Mouse (Mus musculus) midbrain, embryonic 10.5 days (tissue): ENCODE results near the gene Ap5b1. TPM values are rescaled to one million over a fixed set of nuclear protein-coding genes. Genes with fewer than 3 reads are reported as not detected.

Experiments
- DNase-seq: peaks from one replicate; pipeline ENCODE4 v3.0.0-alpha.2; 2017; ENCODE audit warnings: low spot score
- H3K27ac ChIP-seq: fragments of 300-500 bp; sonication (generic); replicated peaks from 2 replicates; pipeline ENCODE4 v1.5.1; 2016; ENCODE audit warnings: mild to moderate bottlenecking
- H3K27me3 ChIP-seq: fragments of 300-500 bp; sonication (generic); 2 replicates; pipeline ENCODE4 v1.6.1; 2016; ENCODE audit warnings: low read depth, mild to moderate bottlenecking; ENCODE audit not compliant: poor library complexity, severe bottlenecking
- H3K36me3 ChIP-seq: fragments of 300-500 bp; sonication (generic); 2 replicates; pipeline ENCODE4 v1.6.1; 2016; ENCODE audit warnings: mild to moderate bottlenecking, moderate library complexity
- H3K4me1 ChIP-seq: fragments of 300-500 bp; sonication (generic); 2 replicates; pipeline ENCODE4 v1.6.1; 2016
- H3K4me3 ChIP-seq: fragments of 300-500 bp; sonication (generic); 2 replicates; pipeline ENCODE4 v1.5.1; 2016; ENCODE audit warnings: mild to moderate bottlenecking, moderate library complexity
- H3K9me3 ChIP-seq: fragments of 300-500 bp; sonication (generic); replicated peaks from 2 replicates; pipeline ENCODE4 v1.6.1; 2016; ENCODE audit warnings: mild to moderate bottlenecking
- WGBS: fragments of 180-500 bp; shearing (Covaris S2); methylation state at CpG from one replicate; pipeline ENCODE4 v1.1.7; 2016; 5-methylcytosine and 5-hydroxymethylcytosine counted together
- polyA plus RNA-seq: library from polyadenylated mRNA; unstranded; fragments of >200 nt; fragmentation: Nextera tagmentation; extraction: Ambion mirVana; gene quantifications from 2 replicates; pipeline ENCODE4 v1.2.1, GENCODE M21; 2016

Gene Ap5b1
- polyA plus RNA-seq, 1 experiment from 2014 or later = 1.6 TPM

DNA sequence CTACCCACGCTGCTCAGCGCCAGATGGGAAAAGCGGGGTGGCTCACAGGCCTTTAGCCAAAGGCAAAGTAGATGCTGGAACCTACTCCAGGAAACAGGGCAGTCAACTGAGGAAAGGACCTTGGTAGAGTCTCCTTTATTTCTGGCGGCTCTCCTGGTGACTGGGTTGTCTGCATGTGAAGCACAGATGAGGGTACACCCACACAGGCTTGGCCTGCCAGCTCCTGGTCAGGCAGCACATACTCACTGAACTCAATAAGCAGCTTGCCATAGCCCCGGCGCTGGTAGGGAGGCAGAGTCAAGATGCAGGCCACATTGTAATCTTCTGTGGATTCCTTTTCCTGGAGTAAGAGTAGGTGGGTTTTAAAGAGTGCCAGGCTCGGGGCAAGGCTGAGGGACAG lies 37.3 kb downstream of the Ap5b1 start:
- Histone ChIP-seq H3K4me1 (peaks cover 46% of the 10 kb centered on the region), H3K36me3 (peaks cover 63% of the 10 kb centered on the region), H3K9me3 (no peaks in the 10 kb centered on the region), H3K27me3 (no peaks in the 10 kb centered on the region), H3K4me3 (no peak overlapping the region), H3K27ac (no peak overlapping the region)
- no peak for DNase-seq
- 95% methylated on average over 7 of the region's 7 CpGs for WGBS

DNA sequence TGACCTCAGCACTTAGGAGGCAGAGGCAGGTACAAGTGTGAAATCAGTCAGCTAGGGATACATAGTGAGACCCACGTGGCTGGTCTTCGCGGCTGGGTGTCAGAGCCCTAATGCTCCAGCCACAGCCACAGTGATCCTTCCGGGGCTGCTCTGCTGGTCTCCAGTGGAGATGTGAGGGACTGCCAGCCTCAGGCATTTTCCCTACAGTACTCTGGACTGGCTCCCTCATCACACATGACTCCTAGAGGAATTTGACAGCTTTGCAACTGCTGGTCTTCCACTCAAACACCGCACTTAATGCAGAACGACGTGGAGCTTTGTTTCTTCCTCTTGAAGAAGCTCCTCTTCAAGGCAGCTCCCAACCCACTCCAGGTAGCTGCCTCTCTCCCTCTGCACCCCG lies 38.4 kb downstream of the Ap5b1 start:
- Histone ChIP-seq H3K9me3 (no peaks in the 10 kb centered on the region), H3K4me3 (0 out of 2 replicates have a peak overlapping the region, but pooled peaks have one; percentile 3), H3K27ac (no peak overlapping the region), H3K27me3 (no peaks in the 10 kb centered on the region), H3K36me3 (peaks cover 63% of the 10 kb centered on the region), H3K4me1 (peaks cover 56% of the 10 kb centered on the region)
- WGBS = 87% methylated on average over 8 of the region's 8 CpGs
- no peak for DNase-seq

DNA sequence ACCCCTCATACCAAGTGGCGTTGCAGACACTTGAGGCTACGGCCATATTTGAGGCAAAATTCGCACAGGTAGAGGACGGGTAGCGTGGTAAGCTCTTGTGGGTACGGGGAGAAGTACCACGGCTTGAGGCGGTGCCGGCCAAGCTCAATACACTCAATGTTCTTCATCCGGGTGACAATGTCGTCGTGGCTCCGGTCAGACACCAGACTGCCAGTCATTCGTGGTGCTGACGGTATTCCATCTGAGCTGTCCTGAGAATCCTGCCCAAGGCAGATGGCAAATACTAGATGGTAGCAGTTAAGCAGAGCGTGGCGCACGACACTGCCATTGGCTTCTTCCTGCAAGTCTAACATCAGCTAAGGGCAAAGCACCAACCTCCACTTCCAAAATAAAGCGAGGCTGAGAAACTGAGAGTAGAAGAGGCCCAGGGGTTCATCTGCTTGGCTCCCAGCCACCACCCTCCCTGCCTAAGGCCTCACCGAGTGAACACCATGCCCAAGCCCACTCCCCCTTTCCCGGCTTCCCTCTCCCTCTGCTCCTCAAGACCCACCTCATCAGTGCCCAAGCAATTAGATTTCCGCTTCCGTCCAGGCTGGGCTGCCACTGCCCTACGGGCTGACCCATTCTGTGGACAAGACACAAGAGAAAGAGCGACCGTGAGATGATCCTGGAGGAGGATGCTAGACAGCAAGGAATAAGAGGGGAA lies 40.0 kb downstream of the Ap5b1 start:
- H3K27ac ChIP-seq = no peak overlapping the region
- no peaks in the 10 kb centered on the region for H3K9me3 ChIP-seq
- peaks cover 45% of the 10 kb centered on the region for H3K4me1 ChIP-seq
- 96% methylated on average over 26 of the region's 26 CpGs for WGBS
- peaks cover 63% of the 10 kb centered on the region for H3K36me3 ChIP-seq
- no peaks in the 10 kb centered on the region for H3K27me3 ChIP-seq
- H3K4me3 ChIP-seq = peak overlapping the region; percentile 75; the same call in 1 of the 2 replicates
- no peak for DNase-seq

DNA sequence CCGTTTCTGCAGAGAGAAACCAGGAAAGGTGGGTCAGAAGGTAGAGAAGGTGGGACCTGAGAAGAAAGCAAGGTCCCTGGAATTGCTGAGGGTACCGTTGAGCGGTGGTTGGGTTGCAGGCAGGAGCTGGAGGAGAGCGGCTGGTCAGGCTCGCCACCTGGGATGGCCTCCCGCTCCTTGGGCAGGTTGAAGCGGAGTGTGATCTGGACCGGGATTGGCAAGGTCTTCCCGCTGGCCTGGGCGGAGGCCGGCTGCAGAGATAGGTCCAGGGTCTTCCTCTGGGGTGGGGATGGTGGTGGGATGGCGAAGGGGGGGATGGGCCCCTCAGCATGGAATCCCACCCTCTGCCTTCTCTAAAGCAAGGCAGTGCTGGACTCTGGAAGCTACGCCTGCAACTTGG lies 40.9 kb downstream of the Ap5b1 start:
- H3K27me3 ChIP-seq = no peaks in the 10 kb centered on the region
- H3K36me3 ChIP-seq = peaks cover 54% of the 10 kb centered on the region
- no peak for DNase-seq
- peaks cover 36% of the 10 kb centered on the region for H3K4me1 ChIP-seq
- WGBS = 95% methylated on average over 13 of the region's 13 CpGs
- peak overlapping the region; percentile 75 for H3K4me3 ChIP-seq
- no peaks in the 10 kb centered on the region for H3K9me3 ChIP-seq
- peak overlapping the region; percentile 99 for H3K27ac ChIP-seq

DNA sequence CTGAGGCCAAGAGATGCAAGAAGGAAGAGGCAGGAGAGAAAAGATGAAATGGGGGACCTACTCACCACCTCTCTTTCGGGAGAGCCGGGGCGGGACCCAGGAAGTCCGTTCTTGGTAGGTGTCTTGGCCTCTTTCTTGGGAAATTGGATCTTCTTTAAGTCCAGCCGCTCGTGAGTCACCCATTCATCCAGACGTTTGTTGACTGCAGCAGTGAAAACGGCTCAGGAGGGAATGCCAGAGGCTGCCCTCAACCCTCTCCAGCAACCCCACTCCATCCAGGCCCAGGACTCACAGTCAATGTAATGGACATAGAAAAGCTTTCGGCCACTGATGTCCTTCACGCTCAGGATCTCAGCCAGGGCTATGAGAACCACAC lies 41.3 kb downstream of the Ap5b1 start:
- H3K4me3 ChIP-seq = peak overlapping the region; percentile 75
- no peaks in the 10 kb centered on the region for H3K9me3 ChIP-seq
- H3K27ac ChIP-seq = peak overlapping the region; percentile 99
- H3K27me3 ChIP-seq = 0 out of 2 replicates have a peak, but pooled peaks cover 4% of the 10 kb centered on the region
- 71% methylated on average over 10 of the region's 10 CpGs for WGBS
- H3K4me1 ChIP-seq = peaks cover 32% of the 10 kb centered on the region
- no peak for DNase-seq
- peaks cover 50% of the 10 kb centered on the region for H3K36me3 ChIP-seq

DNA sequence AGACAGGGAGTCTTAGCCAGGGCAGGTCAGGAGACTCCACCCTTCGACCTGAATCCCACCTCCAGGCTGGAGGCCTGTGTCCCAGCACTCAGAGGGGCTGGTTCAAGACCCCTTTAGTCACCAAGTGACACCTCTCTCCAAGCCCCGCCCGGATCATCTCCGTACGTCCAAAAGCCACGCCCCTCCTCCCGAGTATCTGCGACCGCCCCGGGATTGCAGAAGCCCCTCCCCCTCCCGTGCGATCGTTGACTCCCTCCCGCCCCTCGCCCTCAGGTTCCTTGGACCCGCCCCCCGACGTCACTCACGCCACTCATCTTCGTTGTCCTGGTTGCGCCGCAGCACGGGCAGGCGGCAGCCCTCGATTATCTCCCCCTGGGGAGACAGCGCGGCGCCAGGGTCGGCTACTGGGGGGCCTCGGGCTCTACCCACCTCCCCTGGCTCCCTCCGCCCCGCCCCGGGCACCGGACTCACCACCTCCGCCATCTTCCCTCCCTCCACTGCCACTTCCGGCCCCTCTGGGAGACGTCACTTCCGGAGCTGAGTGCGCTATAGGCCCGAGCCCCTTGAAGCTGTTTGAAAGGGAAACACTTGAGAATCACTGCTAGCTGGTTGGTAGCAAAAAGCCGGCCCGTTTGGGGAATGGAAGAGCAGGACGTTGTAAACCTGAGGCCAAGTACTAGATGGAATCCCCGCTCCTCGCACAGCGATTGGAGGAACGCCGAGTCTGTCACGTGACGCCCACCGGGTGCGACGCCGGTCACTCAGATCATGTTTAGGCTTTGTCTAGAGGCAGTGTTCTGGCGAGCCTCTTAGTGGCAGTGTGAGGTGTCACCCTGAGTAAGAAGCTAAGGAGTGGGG lies 42.0 kb downstream of the Ap5b1 start, which contains the start of gene Kat5:
Gene Kat5, minus strand, starts transcription at position 691 of the 858 bp plus-strand sequence.
- DNase-seq = peak; percentile 96

DNA sequence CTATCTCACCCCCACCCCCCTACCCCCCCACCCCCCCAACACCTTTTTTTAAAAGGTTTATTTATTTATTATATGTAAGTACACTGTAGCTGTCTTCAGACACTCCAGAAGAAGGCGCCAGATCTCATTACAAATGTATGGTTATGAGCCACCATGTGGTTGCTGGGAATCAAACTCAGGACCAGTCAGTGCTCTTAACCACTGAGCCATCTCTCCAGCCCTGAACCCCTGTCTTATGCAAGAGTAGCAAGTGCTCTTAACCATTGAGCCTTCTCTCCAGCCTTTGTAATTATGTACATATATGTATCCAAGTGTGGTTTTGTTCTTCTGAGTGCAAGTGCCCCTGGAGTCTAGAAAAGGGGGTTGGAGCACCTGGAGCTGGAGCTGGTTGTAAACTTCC lies 44.1 kb downstream of the Ap5b1 start:
- H3K36me3 ChIP-seq = peaks cover 21% of the 10 kb centered on the region
- H3K9me3 ChIP-seq = no peaks in the 10 kb centered on the region
- WGBS = 74% methylated on average over 1 of the region's 1 CpGs
- H3K4me3 ChIP-seq = no peak overlapping the region
- peaks cover 28% of the 10 kb centered on the region for H3K4me1 ChIP-seq
- H3K27ac ChIP-seq = no peak overlapping the region
- H3K27me3 ChIP-seq = 0 out of 2 replicates have a peak, but pooled peaks cover 6% of the 10 kb centered on the region
- DNase-seq = no peak

More for the DNA sequence above, 42.0 kb downstream of the Ap5b1 start, which contains the start of gene Kat5:
- Histone ChIP-seq H3K27me3 (0 out of 2 replicates have a peak, but pooled peaks cover 6% of the 10 kb centered on the region), H3K36me3 (peaks cover 43% of the 10 kb centered on the region), H3K9me3 (no peaks in the 10 kb centered on the region), H3K4me1 (peaks cover 28% of the 10 kb centered on the region), H3K27ac (peak within 1 kb of the TSS; percentile 99), H3K4me3 (peak within 1 kb of the TSS; percentile 75)
- 1% methylated on average over 55 of the region's 55 CpGs for WGBS

DNA sequence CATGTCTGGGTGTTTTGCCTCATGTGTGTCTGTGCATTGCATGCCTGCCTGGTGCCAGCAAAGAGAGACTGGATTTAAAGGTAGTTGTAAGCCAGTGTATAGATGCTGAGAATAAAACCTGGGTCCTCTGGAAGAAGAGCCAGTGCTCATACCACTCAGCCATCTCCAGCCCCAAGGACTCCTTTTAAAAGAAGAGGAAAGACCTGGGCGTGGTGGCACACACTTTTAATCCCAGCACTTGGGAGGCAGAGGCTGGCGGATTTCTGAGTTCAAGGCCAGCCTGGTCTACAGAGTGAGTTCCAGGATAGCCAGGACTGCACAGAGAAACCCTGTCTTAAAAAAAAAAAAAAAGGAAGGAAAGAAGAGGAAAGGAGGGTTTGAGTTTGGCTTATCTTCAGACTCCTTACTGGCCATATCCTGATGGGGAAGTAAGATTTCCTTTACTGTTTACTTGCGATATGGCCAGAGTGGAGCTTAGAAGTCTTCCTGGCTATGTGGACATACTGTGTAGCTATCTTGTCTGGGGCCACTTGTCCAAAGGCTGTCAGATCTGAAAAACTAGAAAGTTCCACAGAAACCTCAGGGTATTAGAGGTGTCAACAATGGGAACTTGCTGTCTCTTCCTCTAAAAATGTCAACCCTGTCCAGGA lies 45.1 kb downstream of the Ap5b1 start:
- H3K4me1 ChIP-seq = peaks cover 28% of the 10 kb centered on the region
- H3K36me3 ChIP-seq = peaks cover 12% of the 10 kb centered on the region
- no peak for DNase-seq
- H3K4me3 ChIP-seq = no peak overlapping the region
- H3K27me3 ChIP-seq = 0 out of 2 replicates have a peak, but pooled peaks cover 6% of the 10 kb centered on the region
- 80% methylated on average over 3 of the region's 3 CpGs for WGBS
- H3K9me3 ChIP-seq = no peaks in the 10 kb centered on the region
- no peak overlapping the region for H3K27ac ChIP-seq

DNA sequence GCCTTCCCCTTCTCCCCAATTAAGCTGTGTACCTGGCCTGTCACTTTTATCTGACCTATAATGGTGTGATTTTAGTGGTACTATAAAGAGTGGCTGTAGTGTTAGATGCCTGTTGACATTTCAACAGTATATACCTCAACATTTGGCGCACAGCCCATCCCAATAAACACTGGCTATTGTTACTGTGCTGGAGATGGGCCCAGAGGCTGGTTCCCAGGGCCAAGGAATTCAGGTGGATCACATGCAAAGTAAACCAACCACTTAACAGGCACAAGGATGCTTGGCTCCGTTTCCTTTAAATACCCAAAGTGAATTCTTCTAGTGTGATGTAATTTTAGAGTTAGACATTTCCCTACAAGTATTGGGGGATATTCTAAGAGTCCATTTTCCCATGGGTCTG lies 47.1 kb downstream of the Ap5b1 start:
- no peaks in the 10 kb centered on the region for H3K9me3 ChIP-seq
- H3K36me3 ChIP-seq = no peaks in the 10 kb centered on the region
- peaks cover 9% of the 10 kb centered on the region for H3K4me1 ChIP-seq
- DNase-seq = no peak
- 0 out of 2 replicates have a peak, but pooled peaks cover 6% of the 10 kb centered on the region for H3K27me3 ChIP-seq
- WGBS = 78% methylated on average over 2 of the region's 2 CpGs
- no peak overlapping the region for H3K4me3 ChIP-seq
- no peak overlapping the region for H3K27ac ChIP-seq

DNA sequence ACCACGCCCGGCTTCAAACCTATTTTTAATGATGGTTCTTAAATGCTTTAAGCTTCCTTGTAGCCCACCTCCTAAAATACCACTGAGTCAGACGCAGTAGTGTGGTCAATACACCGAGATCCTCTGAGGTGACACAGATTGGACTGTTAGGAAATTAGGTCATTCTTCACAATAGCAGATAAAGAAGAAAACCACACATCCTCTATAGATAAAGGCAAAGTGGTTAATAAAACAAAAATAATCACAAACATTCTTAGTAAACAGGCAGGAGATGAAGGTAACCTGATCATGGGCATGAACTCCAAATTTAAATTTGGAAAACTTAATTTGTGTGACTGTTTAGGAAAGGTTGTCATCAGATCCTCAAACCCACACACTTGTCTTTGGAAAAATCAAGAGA lies 52.2 kb downstream of the Ap5b1 start:
- Histone ChIP-seq H3K27ac (no peak overlapping the region), H3K36me3 (no peaks in the 10 kb centered on the region), H3K4me1 (no peaks in the 10 kb centered on the region), H3K9me3 (no peaks in the 10 kb centered on the region), H3K27me3 (no peaks in the 10 kb centered on the region), H3K4me3 (no peak overlapping the region)
- no peak for DNase-seq
- WGBS = 83% methylated on average over 4 of the region's 4 CpGs
